Mouse (Mus musculus): Measurements from ENCODE around the gene Hdac9. TPM values are rescaled to one million over a fixed set of nuclear protein-coding genes. Genes with fewer than 3 reads are reported as not detected.
"Not testable (repeated sequence)": the region's sequence is repeated elsewhere in the genome, so short reads cannot be mapped to it uniquely, and the experiment has no call there.

Gene Hdac9
- polyA plus RNA-seq, 1 experiment from 2014 or later = 1.5 TPM

GRCm38 (mm10) chr12:34040061-34040460, 876.8 kb downstream of the Hdac9 start:
- Histone ChIP-seq H3K4me1 (replicated peaks; ENCODE audit: control insufficient read depth, insufficient read depth) (no peaks in the 10 kb centered on the region), H3K9me3 (ENCODE audit: control insufficient read depth, low read length) (no peaks in the 10 kb centered on the region), H3K36me3 (ENCODE audit: control insufficient read depth, insufficient read depth, low read length) (no peaks in the 10 kb centered on the region), H3K4me2 (replicated peaks; ENCODE audit: low read depth) (no peak overlapping the region), H3K4me3 (ENCODE audit: low read depth, low read length) (no peak overlapping the region), H3K9ac (ENCODE audit: low read length) (no peak overlapping the region), H3K27me3 (ENCODE audit: control insufficient read depth, insufficient read depth, low read length) (no peaks in the 10 kb centered on the region), H3K27ac (replicated peaks) (no peak overlapping the region)
- no peak for DNase-seq (ENCODE audit: low spot score)
- ATAC-seq (ENCODE audit: low FRiP score, low TSS enrichment) = no peak
- 50% methylated on average over 7 of the region's 7 CpGs for WGBS
- TF ChIP-seq EP300 (optimal IDR thresholded peaks at IDR 0.05) = no peak
- TF ChIP-seq CTCF (IDR thresholded peaks at IDR 0.05; ENCODE audit: low read depth) = no peak

- not testable (repeated sequence) for DNase-seq (ENCODE audit: low spot score); H3K36me3 ChIP-seq (ENCODE audit: control insufficient read depth, insufficient read depth, low read length); H3K27ac ChIP-seq (replicated peaks); H3K9me3 ChIP-seq (ENCODE audit: control insufficient read depth, low read length); H3K4me1 ChIP-seq (replicated peaks; ENCODE audit: control insufficient read depth, insufficient read depth); H3K27me3 ChIP-seq (ENCODE audit: control insufficient read depth, insufficient read depth, low read length); H3K4me3 ChIP-seq (ENCODE audit: low read depth, low read length); H3K9ac ChIP-seq (ENCODE audit: low read length); H3K4me2 ChIP-seq (replicated peaks; ENCODE audit: low read depth); ATAC-seq (ENCODE audit: low FRiP score, low TSS enrichment)
- 97% methylated on average over 1 of the region's 1 CpGs for WGBS
Measured at GRCm38 (mm10) chr12:34009796-34010195, 907.1 kb downstream of the Hdac9 start.

Other genes starting within 250 kb of the Hdac9 start
- gene Prps1l1, start 67.7 kb upstream of the Hdac9 start, polyA plus RNA-seq (2015; fragmentation: Nextera tagmentation; extraction: Ambion mirVana) = 0.06 TPM in 1 of 2 replicates, not detected in the other
- 16.8 and 17.8 TPM in 2 replicates for gene Snx13, start 130.1 kb upstream of the Hdac9 start, polyA plus RNA-seq (2015; fragmentation: Nextera tagmentation; extraction: Ambion mirVana)

All from stomach, postnatal 0 days (tissue).